Mouse (Mus musculus): Measurements from ENCODE around the gene Smad3. TPM values are rescaled to one million over a fixed set of nuclear protein-coding genes. Genes with fewer than 3 reads are reported as not detected.

Smad3 gene
- total and polyA plus RNA-seq, 3 experiments, result 0.81 to 1.5 (median 1.2) TPM

DNA sequence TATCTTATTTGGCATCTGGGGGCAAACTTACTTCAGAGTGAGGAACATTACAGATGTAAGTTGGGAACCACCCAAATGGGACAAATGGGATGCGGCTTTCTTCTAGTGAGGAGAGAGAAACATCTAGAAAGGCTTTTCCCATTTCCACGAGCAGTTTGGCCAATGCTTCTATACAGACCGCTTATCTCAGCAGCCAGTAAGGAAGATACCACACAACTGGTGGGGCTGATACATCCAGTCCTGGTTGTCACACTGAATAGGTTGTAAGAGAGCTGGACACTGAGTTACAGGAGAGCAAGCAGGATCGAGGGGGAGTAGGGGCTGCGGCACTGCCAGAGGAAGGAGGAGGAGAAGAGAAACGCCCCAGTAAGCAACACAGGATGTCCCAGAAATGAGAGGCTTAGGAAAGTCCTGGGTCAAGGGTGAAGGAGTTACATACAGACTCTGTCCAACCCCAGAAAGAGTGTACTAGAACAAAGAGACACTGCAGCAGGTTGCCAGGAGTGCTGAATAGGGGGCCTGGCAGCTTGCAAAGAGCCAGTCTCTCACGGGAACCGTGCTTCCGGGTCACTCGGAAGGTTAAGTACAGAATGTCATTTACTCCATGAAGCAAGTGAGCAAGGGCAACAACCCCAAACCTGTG lies 61.2 kb downstream of the Smad3 start:
- H3K9ac ChIP-seq (ENCODE audit: insufficient read depth, low read depth), result no peak overlapping the region
- no peak overlapping the region for H3K27ac ChIP-seq (ENCODE audit: insufficient read depth, low read depth)
- no peak overlapping the region for H3K4me3 ChIP-seq (replicated peaks in 1 of 3; ENCODE audit: low read depth in 2 of 3, low read length in 2 of 3, poor library complexity in 1 of 3)
- H3K36me3 ChIP-seq (replicated peaks in 1 of 2; ENCODE audit: control insufficient read depth in 1 of 2, insufficient read depth in 1 of 2, low read length in 1 of 2), result no peaks in the 10 kb centered on the region
- no peaks in the 10 kb centered on the region for H3K9me3 ChIP-seq (replicated peaks; ENCODE audit: low read length)
- no peak overlapping the region for H3K4me2 ChIP-seq (ENCODE audit: insufficient read depth, low read depth, poor library complexity, severe bottlenecking)
- TF ChIP-seq HCFC1 (IDR thresholded peaks at IDR 0.05; ENCODE audit: low read depth, low read length) (no peak), MAFK (IDR thresholded peaks at IDR 0.05; ENCODE audit: insufficient replicate concordance, low read length) (no peak)
- no peaks in the 10 kb centered on the region for H3K79me2 ChIP-seq (replicated peaks; ENCODE audit: control insufficient read depth, extremely low read depth, insufficient read depth, poor library complexity, severe bottlenecking)
- peaks cover 2% of the 10 kb centered on the region for H3K27me3 ChIP-seq (replicated peaks)
- dilution Hi-C loops (cut with MboI; ENCODE audit: extremely low pct_ligation_motif_present, extremely low pct_unique_long_range_greater_than_20kb, low sequenced_read_pairs), result no loop called here
- H3K4me1 ChIP-seq (ENCODE audit: control insufficient read depth in 1 of 2, insufficient read depth in 2 of 2), result peaks cover 9 to 18% of the 10 kb centered on the region in 2 experiments
- in situ Hi-C loops (cut with MboI; ENCODE audit: low pct_ligation_motif_present, low pct_unique_long_range_greater_than_20kb, low sequenced_read_pairs), result no loop called here
- no peak for DNase-seq (ENCODE audit: extremely low read depth)

DNA sequence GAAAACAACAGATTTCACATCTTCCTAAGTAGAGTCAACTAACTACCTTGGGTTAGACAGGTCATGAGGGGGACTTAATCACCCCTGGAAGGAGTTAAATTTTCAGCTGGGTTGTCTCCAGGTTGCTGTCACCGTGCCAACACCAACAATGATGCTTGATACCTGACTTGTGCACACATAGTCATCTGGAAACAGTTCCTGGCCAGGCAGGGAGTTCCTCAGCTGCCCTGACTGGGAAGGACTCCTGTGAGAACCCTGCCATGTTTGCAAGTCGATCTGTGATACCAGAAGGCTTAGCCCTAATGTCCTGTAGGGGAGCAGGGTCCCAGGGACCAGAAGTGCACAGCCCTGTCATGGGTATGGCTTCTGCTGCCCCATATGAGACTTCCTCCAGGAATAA lies 65.8 kb downstream of the Smad3 start:
- dilution Hi-C loops (cut with MboI; ENCODE audit: extremely low pct_ligation_motif_present, extremely low pct_unique_long_range_greater_than_20kb, low sequenced_read_pairs), result no loop called here
- Histone ChIP-seq H3K27me3 (replicated peaks) (peaks cover 2% of the 10 kb centered on the region), H3K4me1 (ENCODE audit: control insufficient read depth in 1 of 2, insufficient read depth in 2 of 2) (peaks cover 5 to 16% of the 10 kb centered on the region in 2 experiments), H3K36me3 (replicated peaks in 1 of 2; ENCODE audit: control insufficient read depth in 1 of 2, insufficient read depth in 1 of 2, low read length in 1 of 2) (no peaks in the 10 kb centered on the region), H3K4me3 (replicated peaks in 1 of 3; ENCODE audit: low read depth in 2 of 3, low read length in 2 of 3, poor library complexity in 1 of 3) (no peak overlapping the region), H3K4me2 (ENCODE audit: insufficient read depth, low read depth, poor library complexity, severe bottlenecking) (no peak overlapping the region), H3K9ac (ENCODE audit: insufficient read depth, low read depth) (no peak overlapping the region), H3K79me2 (replicated peaks; ENCODE audit: control insufficient read depth, extremely low read depth, insufficient read depth, poor library complexity, severe bottlenecking) (no peaks in the 10 kb centered on the region), H3K27ac (ENCODE audit: insufficient read depth, low read depth) (no peak overlapping the region), H3K9me3 (replicated peaks; ENCODE audit: low read length) (no peaks in the 10 kb centered on the region)
- no peak for DNase-seq (ENCODE audit: extremely low read depth)
- TF ChIP-seq MXI1 (IDR thresholded peaks at IDR 0.05; ENCODE audit: low read depth, low read length), result no peak
- TF ChIP-seq MEF2A (IDR thresholded peaks at IDR 0.05; ENCODE audit: borderline replicate concordance, low read depth, low read length), result no peak
- no peak for TF ChIP-seq EP300 (IDR thresholded peaks at IDR 0.05; ENCODE audit: low read length)
- no peak for TF ChIP-seq JUN (IDR thresholded peaks at IDR 0.05; ENCODE audit: insufficient read depth, low read depth, low read length)
- TF ChIP-seq E2F4 (IDR thresholded peaks at IDR 0.05; ENCODE audit: insufficient replicate concordance, low read depth, low read length), result no peak
- TF ChIP-seq ZMIZ1 (IDR thresholded peaks at IDR 0.05; ENCODE audit: low read depth, low read length), result no peak
- TF ChIP-seq ETS1 (conservative IDR thresholded peaks at IDR 0.05; ENCODE audit: low read depth, low read length), result no peak
- TF ChIP-seq IRF4 (IDR thresholded peaks at IDR 0.05; ENCODE audit: low read depth, low read length), result no peak
- TF ChIP-seq UBTF (IDR thresholded peaks at IDR 0.05; ENCODE audit: low read depth, low read length), result no peak
- TF ChIP-seq ZKSCAN1 (IDR thresholded peaks at IDR 0.05; ENCODE audit: borderline replicate concordance, low read depth, low read length), result no peak
- TF ChIP-seq HCFC1 (IDR thresholded peaks at IDR 0.05; ENCODE audit: low read depth, low read length), result no peak
- no peak for TF ChIP-seq MYC (IDR thresholded peaks at IDR 0.05; ENCODE audit: low read depth, low read length)
- no peak for TF ChIP-seq NRF1 (IDR thresholded peaks at IDR 0.05; ENCODE audit: low read depth, low read length)
- TF ChIP-seq JUND (conservative IDR thresholded peaks at IDR 0.05; ENCODE audit: low read depth, low read length), result no peak
- TF ChIP-seq ZNF384 (IDR thresholded peaks at IDR 0.05; ENCODE audit: low read depth, low read length), result no peak
- TF ChIP-seq SIN3A (IDR thresholded peaks at IDR 0.05; ENCODE audit: low read length), result no peak
- in situ Hi-C loops (cut with MboI; ENCODE audit: low pct_ligation_motif_present, low pct_unique_long_range_greater_than_20kb, low sequenced_read_pairs), result no loop called here

Measured in CH12.LX (cell line).